Mouse (Mus musculus) heart, postnatal 0 days (tissue): ENCODE measurements around the gene Ptpn6.

Source experiments
- CTCF ChIP-seq: IDR thresholded peaks from 2 replicates; pipeline ENCODE4 v1.5.1; 2016; ENCODE audit warnings: antibody characterized with exemption, control low read depth, low read depth
- EP300 ChIP-seq: IDR thresholded peaks from 2 replicates; pipeline ENCODE4 v1.6.1; 2016; ENCODE audit warnings: antibody characterized with exemption, low read depth

GRCm38 (mm10) chr6:124782436-124782835 lies 43.9 kb upstream of the Ptpn6 start:
- TF ChIP-seq EP300: no peak
- no peak for TF ChIP-seq CTCF
